Mouse (Mus musculus) G1E (cell line): ENCODE results near the gene Gm49342.

Experiments
- CTCF ChIP-seq: IDR thresholded peaks from 2 replicates; pipeline ENCODE4 v1.5.1; 2012; ENCODE audit warnings: low read depth, low read length, inconsistent platforms, mixed read lengths
- GATA1 ChIP-seq: IDR thresholded peaks from 2 replicates; pipeline ENCODE4 v1.6.1; 2012; ENCODE audit warnings: borderline replicate concordance, low read length, inconsistent platforms, mixed read lengths
- GATA2 ChIP-seq: IDR thresholded peaks from 2 replicates; pipeline ENCODE4 v1.6.1; 2012; ENCODE audit warnings: low read depth, low read length, inconsistent platforms, borderline replicate concordance
- TAL1 ChIP-seq: conservative IDR thresholded peaks from 2 replicates; pipeline ENCODE4 v1.6.1; 2012; ENCODE audit warnings: low read depth, low read length, inconsistent platforms, mixed read lengths

GRCm38 (mm10) chr14:50925111-50925920 lies 19.0 kb upstream of the Gm49342 start:
- TF ChIP-seq CTCF = no peak
- no peak for TF ChIP-seq GATA1
- no peak for TF ChIP-seq TAL1
- TF ChIP-seq GATA2 = no peak
